Mouse (Mus musculus): Measurements from ENCODE around the gene Cacna1s. TPM values are rescaled to one million over a fixed set of nuclear protein-coding genes. Genes with fewer than 3 reads are reported as not detected.
A peak's percentile ranks its signal among the peaks of the same experiment; 100 is the strongest.

Cacna1s gene
- polyA plus RNA-seq, 1 experiment from 2014 or later = not detected

DNA sequence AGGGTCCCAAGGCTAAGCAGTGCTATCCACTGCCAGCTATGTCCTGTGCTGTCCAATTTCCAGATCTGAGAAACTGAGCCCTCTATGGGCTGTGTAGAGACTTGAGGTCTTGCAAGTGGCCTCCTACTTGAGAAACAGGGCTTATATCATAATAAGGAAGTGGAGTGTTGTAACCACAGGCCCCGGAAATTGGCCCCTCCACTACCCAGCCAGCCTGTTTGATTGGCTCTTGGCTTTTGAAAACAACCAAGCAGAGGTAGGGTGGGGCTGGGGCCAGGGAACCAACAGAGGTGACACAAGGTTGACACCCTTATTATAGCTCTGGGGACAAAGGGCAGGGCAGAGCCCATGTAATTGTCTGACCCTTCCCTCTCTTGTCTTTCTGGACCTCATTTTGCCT is 82.5 kb downstream of the Cacna1s start:
- ATAC-seq (ENCODE audit: low FRiP score, low TSS enrichment) = no peak
- H3K4me2 ChIP-seq (replicated peaks; ENCODE audit: low read depth, low read length) = no peak overlapping the region
- H3K4me3 ChIP-seq (ENCODE audit: low read length) = no peak overlapping the region
- peaks cover 74% of the 10 kb centered on the region for H3K4me1 ChIP-seq (ENCODE audit: control insufficient read depth, insufficient read depth, low read length)
- H3K36me3 ChIP-seq (ENCODE audit: control insufficient read depth, insufficient read depth, low read length) = no peaks in the 10 kb centered on the region
- no peaks in the 10 kb centered on the region for H3K9me3 ChIP-seq (ENCODE audit: control insufficient read depth, low read length)
- H3K27ac ChIP-seq (ENCODE audit: low read depth, low read length) = no peak overlapping the region
- no peak overlapping the region for H3K9ac ChIP-seq (ENCODE audit: low read depth, low read length)
- peaks cover 3% of the 10 kb centered on the region; the same call in 1 of the 2 replicates for H3K27me3 ChIP-seq (ENCODE audit: control insufficient read depth, insufficient read depth, low read length)
- WGBS = 33% methylated on average over 1 of the region's 1 CpGs

GRCm38 (mm10) chr1:136135777-136136444 is 83.4 kb downstream of the Cacna1s start:
- Histone ChIP-seq H3K4me3 (ENCODE audit: low read length) (no peak overlapping the region), H3K4me2 (replicated peaks; ENCODE audit: low read depth, low read length) (no peak overlapping the region), H3K9me3 (ENCODE audit: control insufficient read depth, low read length) (no peaks in the 10 kb centered on the region), H3K27ac (ENCODE audit: low read depth, low read length) (no peak overlapping the region), H3K4me1 (ENCODE audit: control insufficient read depth, insufficient read depth, low read length) (peaks cover 73% of the 10 kb centered on the region), H3K27me3 (ENCODE audit: control insufficient read depth, insufficient read depth, low read length) (peaks cover 3% of the 10 kb centered on the region; the same call in 1 of the 2 replicates), H3K36me3 (ENCODE audit: control insufficient read depth, insufficient read depth, low read length) (no peaks in the 10 kb centered on the region), H3K9ac (ENCODE audit: low read depth, low read length) (no peak overlapping the region)
- WGBS = 61% methylated on average over 6 of the region's 6 CpGs
- ATAC-seq (ENCODE audit: low FRiP score, low TSS enrichment) = no peak

GRCm38 (mm10) chr1:136136547-136136946 is 84.0 kb downstream of the Cacna1s start:
- no peaks in the 10 kb centered on the region for H3K36me3 ChIP-seq (ENCODE audit: control insufficient read depth, insufficient read depth, low read length)
- no peak overlapping the region; the same call in 1 of the 2 replicates for H3K4me2 ChIP-seq (replicated peaks; ENCODE audit: low read depth, low read length)
- peaks cover 76% of the 10 kb centered on the region for H3K4me1 ChIP-seq (ENCODE audit: control insufficient read depth, insufficient read depth, low read length)
- H3K9ac ChIP-seq (ENCODE audit: low read depth, low read length) = no peak overlapping the region
- WGBS = 43% methylated on average over 4 of the region's 4 CpGs
- H3K27me3 ChIP-seq (ENCODE audit: control insufficient read depth, insufficient read depth, low read length) = peaks cover 3% of the 10 kb centered on the region; the same call in 1 of the 2 replicates
- no peak overlapping the region; the same call in 1 of the 2 replicates for H3K27ac ChIP-seq (ENCODE audit: low read depth, low read length)
- H3K4me3 ChIP-seq (ENCODE audit: low read length) = no peak overlapping the region
- no peaks in the 10 kb centered on the region for H3K9me3 ChIP-seq (ENCODE audit: control insufficient read depth, low read length)
- ATAC-seq (ENCODE audit: low FRiP score, low TSS enrichment) = no peak

DNA sequence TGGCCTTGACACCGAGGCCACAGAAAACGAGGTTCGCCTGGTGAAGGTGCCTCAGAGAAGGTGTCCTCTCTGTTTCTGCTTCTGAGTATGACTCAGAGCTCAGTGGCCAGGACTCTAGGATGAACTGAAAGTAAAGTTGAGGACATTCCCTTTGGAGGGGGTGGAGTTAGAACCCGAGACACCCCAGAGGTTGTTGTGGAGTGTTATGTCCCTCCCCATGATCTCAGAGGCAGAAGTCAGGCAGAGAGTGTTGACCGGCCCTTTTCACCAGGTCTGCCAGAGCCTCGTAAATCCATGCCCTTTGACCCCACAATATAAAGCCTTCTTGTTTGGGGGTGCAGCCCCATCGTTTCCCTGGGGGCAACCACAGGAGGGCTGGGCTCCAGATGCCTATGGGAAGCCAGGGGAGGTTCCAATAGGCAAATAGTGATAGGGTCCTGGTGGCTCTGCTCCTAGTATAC is 84.6 kb downstream of the Cacna1s start:
- H3K36me3 ChIP-seq (ENCODE audit: control insufficient read depth, insufficient read depth, low read length) = no peaks in the 10 kb centered on the region
- ATAC-seq (ENCODE audit: low FRiP score, low TSS enrichment) = no peak
- peaks cover 3% of the 10 kb centered on the region; the same call in 1 of the 2 replicates for H3K27me3 ChIP-seq (ENCODE audit: control insufficient read depth, insufficient read depth, low read length)
- 32% methylated on average over 7 of the region's 7 CpGs for WGBS
- peak overlapping the region; percentile 23; the same call in 1 of the 2 replicates for H3K9ac ChIP-seq (ENCODE audit: low read depth, low read length)
- no peak overlapping the region for H3K4me3 ChIP-seq (ENCODE audit: low read length)
- H3K27ac ChIP-seq (ENCODE audit: low read depth, low read length) = peak overlapping the region; percentile 62
- H3K4me2 ChIP-seq (replicated peaks; ENCODE audit: low read depth, low read length) = no peak overlapping the region; the same call in 1 of the 2 replicates
- no peaks in the 10 kb centered on the region for H3K9me3 ChIP-seq (ENCODE audit: control insufficient read depth, low read length)
- peaks cover 73% of the 10 kb centered on the region for H3K4me1 ChIP-seq (ENCODE audit: control insufficient read depth, insufficient read depth, low read length)

DNA sequence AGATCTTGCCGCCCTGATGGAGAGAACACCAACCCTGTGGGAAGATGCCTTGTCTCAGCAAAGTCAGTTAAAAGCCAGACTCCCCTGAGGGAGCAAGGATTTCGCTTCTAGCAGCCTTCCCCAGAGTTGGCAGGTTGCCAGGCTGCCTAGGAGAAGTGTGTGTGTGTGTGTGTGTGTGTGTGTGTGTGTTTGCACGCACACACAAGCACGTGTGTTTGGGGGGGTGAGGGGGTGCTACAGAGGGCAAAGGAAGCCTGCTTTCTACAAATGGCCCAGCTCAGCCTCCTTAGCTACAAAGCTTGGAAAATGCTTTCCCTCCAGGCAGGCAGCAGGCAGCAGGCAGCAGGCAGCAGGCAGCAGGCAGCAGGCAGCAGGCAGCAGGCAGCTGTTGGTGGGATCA is 85.0 kb downstream of the Cacna1s start:
- H3K36me3 ChIP-seq (ENCODE audit: control insufficient read depth, insufficient read depth, low read length) = no peaks in the 10 kb centered on the region
- peaks cover 3% of the 10 kb centered on the region; the same call in 1 of the 2 replicates for H3K27me3 ChIP-seq (ENCODE audit: control insufficient read depth, insufficient read depth, low read length)
- H3K4me1 ChIP-seq (ENCODE audit: control insufficient read depth, insufficient read depth, low read length) = peaks cover 75% of the 10 kb centered on the region
- H3K4me2 ChIP-seq (replicated peaks; ENCODE audit: low read depth, low read length) = no peak overlapping the region
- WGBS = 9% methylated on average over 4 of the region's 4 CpGs
- no peak overlapping the region for H3K9ac ChIP-seq (ENCODE audit: low read depth, low read length)
- no peak for ATAC-seq (ENCODE audit: low FRiP score, low TSS enrichment)
- peak overlapping the region; percentile 62 for H3K27ac ChIP-seq (ENCODE audit: low read depth, low read length)
- no peak overlapping the region for H3K4me3 ChIP-seq (ENCODE audit: low read length)
- H3K9me3 ChIP-seq (ENCODE audit: control insufficient read depth, low read length) = no peaks in the 10 kb centered on the region

DNA sequence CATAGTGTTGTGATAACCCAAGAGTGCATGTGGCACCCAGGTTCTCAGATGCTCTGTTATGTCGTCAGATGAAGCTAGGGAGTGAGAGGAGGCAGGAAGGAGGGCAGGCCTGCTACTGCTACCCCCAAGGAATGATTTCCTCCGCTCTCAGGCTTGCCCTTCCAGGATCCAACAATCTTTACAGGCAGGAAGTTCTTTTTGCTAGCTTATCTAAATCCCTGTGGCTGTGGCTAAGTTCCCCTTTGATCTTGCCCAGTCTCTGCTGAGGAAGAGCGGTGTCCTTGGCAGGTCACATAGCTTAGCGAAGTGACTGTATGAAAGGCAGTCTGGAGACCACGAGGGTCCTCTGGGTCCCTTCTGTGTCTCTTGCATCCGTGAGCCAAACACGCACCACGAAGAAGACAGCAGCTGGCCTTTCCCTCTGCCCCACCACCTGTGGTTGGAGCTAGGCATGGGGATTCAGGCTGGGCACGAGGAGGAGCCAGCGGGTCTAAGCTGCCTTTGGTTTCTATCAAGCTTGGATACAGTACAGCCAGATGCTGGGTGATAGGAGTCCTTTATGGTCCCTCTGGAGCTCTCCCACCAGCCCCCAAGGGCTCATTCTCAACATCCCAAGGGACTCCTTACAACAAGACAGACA is 85.8 kb downstream of the Cacna1s start:
- Histone ChIP-seq H3K27me3 (ENCODE audit: control insufficient read depth, insufficient read depth, low read length) (no peaks in the 10 kb centered on the region), H3K4me2 (replicated peaks; ENCODE audit: low read depth, low read length) (no peak overlapping the region), H3K4me3 (ENCODE audit: low read length) (no peak overlapping the region), H3K36me3 (ENCODE audit: control insufficient read depth, insufficient read depth, low read length) (no peaks in the 10 kb centered on the region), H3K4me1 (ENCODE audit: control insufficient read depth, insufficient read depth, low read length) (peaks cover 73% of the 10 kb centered on the region), H3K9ac (ENCODE audit: low read depth, low read length) (peak overlapping the region; percentile 14; the same call in 1 of the 2 replicates), H3K27ac (ENCODE audit: low read depth, low read length) (peak overlapping the region; percentile 62; the same call in 1 of the 2 replicates), H3K9me3 (ENCODE audit: control insufficient read depth, low read length) (no peaks in the 10 kb centered on the region)
- WGBS = 44% methylated on average over 10 of the region's 10 CpGs
- no peak for ATAC-seq (ENCODE audit: low FRiP score, low TSS enrichment)

DNA sequence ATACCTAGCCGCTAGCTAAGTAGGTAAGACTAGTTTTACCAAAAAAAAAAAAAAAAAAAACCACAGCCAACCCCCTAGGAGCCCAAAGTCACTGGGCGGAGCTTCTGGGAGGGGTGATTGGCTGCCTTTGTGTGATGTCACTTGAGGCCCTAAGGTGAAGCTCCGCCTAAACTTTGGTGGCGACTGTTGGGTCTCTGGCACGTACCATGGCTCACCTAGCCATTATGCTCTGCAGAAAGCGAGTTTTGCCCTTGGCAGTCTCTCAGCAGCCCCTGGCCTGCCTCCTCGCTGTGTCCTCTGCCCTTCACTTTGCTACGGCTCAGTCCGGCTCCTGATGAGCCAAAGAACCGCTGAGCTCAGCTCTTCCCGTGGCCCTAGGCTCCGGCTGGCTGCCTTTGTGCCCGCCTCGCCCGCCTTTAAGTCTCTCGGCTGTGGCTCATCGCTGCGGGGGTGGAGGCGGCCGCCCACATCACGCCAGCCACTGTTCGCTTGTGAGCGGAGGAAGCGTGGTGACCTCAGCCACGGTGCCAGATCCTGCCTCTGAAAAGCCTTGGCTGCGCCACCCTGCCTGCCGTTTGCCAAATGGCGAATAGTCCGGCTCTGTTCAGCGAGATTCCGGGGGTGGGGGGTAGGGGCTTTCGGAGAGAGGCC is 87.6 kb downstream of the Cacna1s start:
- H3K4me3 ChIP-seq (ENCODE audit: low read length) = peak overlapping the region; percentile 43
- peak overlapping the region; percentile 78 for H3K4me2 ChIP-seq (replicated peaks; ENCODE audit: low read depth, low read length)
- WGBS = under 1% methylated on average over 32 of the region's 32 CpGs
- no peaks in the 10 kb centered on the region for H3K9me3 ChIP-seq (ENCODE audit: control insufficient read depth, low read length)
- H3K27me3 ChIP-seq (ENCODE audit: control insufficient read depth, insufficient read depth, low read length) = no peaks in the 10 kb centered on the region
- ATAC-seq (ENCODE audit: low FRiP score, low TSS enrichment) = peak; percentile 72
- H3K36me3 ChIP-seq (ENCODE audit: control insufficient read depth, insufficient read depth, low read length) = no peaks in the 10 kb centered on the region
- peak overlapping the region; percentile 73 for H3K27ac ChIP-seq (ENCODE audit: low read depth, low read length)
- H3K9ac ChIP-seq (ENCODE audit: low read depth, low read length) = peak overlapping the region; percentile 54
- peaks cover 61% of the 10 kb centered on the region for H3K4me1 ChIP-seq (ENCODE audit: control insufficient read depth, insufficient read depth, low read length)

DNA sequence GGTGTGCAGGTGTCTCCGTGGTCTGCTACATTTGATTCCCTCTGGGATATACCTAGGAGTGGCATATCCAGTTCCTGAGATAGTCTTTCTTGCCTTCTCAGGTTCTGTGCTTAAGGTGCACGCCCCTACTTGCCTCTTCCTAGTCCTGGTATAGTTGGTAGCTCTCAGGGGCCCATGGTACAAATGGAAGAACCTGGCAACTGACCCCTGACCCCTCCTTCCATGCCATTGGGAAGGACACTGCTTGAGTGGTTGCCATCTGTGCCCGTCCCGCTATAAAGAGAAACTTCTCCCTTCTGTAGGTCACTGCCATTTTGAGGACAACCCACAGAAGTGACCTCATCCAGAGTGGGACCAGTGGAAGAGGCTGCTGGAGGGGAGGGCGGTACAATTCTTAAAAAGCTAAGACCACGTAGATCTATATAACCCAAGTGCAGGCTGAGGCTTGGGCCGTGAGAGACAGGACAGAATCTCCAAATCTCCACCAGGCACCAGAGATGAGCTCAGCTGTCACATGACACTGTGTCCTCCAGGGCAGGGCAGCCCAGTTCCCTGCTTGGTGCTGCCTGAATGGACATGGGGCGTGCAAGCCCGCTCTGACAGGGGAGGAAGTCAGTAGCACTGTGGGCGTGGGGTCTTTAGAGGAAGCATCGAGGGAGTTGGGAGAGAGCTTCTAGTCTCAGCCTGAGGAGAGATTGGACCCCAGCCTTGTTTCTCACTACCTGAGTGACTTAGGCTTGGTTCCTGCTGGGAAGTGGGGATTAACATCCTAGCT is 88.8 kb downstream of the Cacna1s start:
- Histone ChIP-seq H3K4me1 (ENCODE audit: control insufficient read depth, insufficient read depth, low read length) (peaks cover 49% of the 10 kb centered on the region), H3K4me2 (replicated peaks; ENCODE audit: low read depth, low read length) (no peak overlapping the region), H3K36me3 (ENCODE audit: control insufficient read depth, insufficient read depth, low read length) (no peaks in the 10 kb centered on the region), H3K27me3 (ENCODE audit: control insufficient read depth, insufficient read depth, low read length) (no peaks in the 10 kb centered on the region), H3K9me3 (ENCODE audit: control insufficient read depth, low read length) (no peaks in the 10 kb centered on the region), H3K4me3 (ENCODE audit: low read length) (no peak overlapping the region), H3K27ac (ENCODE audit: low read depth, low read length) (no peak overlapping the region), H3K9ac (ENCODE audit: low read depth, low read length) (no peak overlapping the region)
- WGBS = 72% methylated on average over 11 of the region's 11 CpGs
- ATAC-seq (ENCODE audit: low FRiP score, low TSS enrichment) = no peak
